Mouse (Mus musculus): ENCODE results near the gene Hmcn2. TPM values are rescaled to one million over a fixed set of nuclear protein-coding genes. Genes with fewer than 3 reads are reported as not detected.
A peak's percentile ranks its signal among the peaks of the same experiment; 100 is the strongest.

The Hmcn2 gene
- polyA plus RNA-seq, 1 experiment from 2014 or later = 0.18 TPM

- no peak overlapping the region for H3K9ac ChIP-seq (ENCODE audit: low read depth, low read length)
- ATAC-seq = no peak
- 69% methylated on average over 10 of the region's 10 CpGs for WGBS
Observed at GRCm38 (mm10) chr2:31476107-31476820, 162.0 kb downstream of the Hmcn2 start.

GRCm38 (mm10) chr2:31477234-31478161 is 163.3 kb downstream of the Hmcn2 start:
- Histone ChIP-seq H3K9me3 (replicated peaks; ENCODE audit: control insufficient read depth, low read length, poor library complexity, severe bottlenecking) (no peaks in the 10 kb centered on the region), H3K4me1 (ENCODE audit: control insufficient read depth, insufficient read depth, low read length) (peaks cover 4% of the 10 kb centered on the region; the same call in 1 of the 2 replicates), H3K4me2 (ENCODE audit: low read length) (no peak overlapping the region), H3K9ac (ENCODE audit: low read depth, low read length) (no peak overlapping the region), H3K4me3 (ENCODE audit: low read depth, low read length) (no peak overlapping the region), H3K36me3 (ENCODE audit: control insufficient read depth, insufficient read depth, low read length) (no peaks in the 10 kb centered on the region), H3K27me3 (ENCODE audit: control insufficient read depth, insufficient read depth, low read depth, low read length) (peaks cover 12% of the 10 kb centered on the region), H3K27ac (ENCODE audit: low read length) (no peak overlapping the region)
- 78% methylated on average over 12 of the region's 12 CpGs for WGBS
- no peak for ATAC-seq

More at GRCm38 (mm10) chr2:31476107-31476820, 162.0 kb downstream of the Hmcn2 start:
- Histone ChIP-seq H3K4me1 (ENCODE audit: control insufficient read depth, insufficient read depth, low read length) (peaks cover 4% of the 10 kb centered on the region; the same call in 1 of the 2 replicates), H3K4me2 (ENCODE audit: low read length) (no peak overlapping the region), H3K4me3 (ENCODE audit: low read depth, low read length) (no peak overlapping the region), H3K27ac (ENCODE audit: low read length) (no peak overlapping the region), H3K27me3 (ENCODE audit: control insufficient read depth, insufficient read depth, low read depth, low read length) (peaks cover 9% of the 10 kb centered on the region), H3K36me3 (ENCODE audit: control insufficient read depth, insufficient read depth, low read length) (no peaks in the 10 kb centered on the region), H3K9me3 (replicated peaks; ENCODE audit: control insufficient read depth, low read length, poor library complexity, severe bottlenecking) (no peaks in the 10 kb centered on the region)

GRCm38 (mm10) chr2:31482914-31483575 is 168.8 kb downstream of the Hmcn2 start:
- Histone ChIP-seq H3K27me3 (ENCODE audit: control insufficient read depth, insufficient read depth, low read depth, low read length) (peaks cover 47% of the 10 kb centered on the region), H3K9ac (ENCODE audit: low read depth, low read length) (no peak overlapping the region), H3K4me3 (ENCODE audit: low read depth, low read length) (no peak overlapping the region), H3K36me3 (ENCODE audit: control insufficient read depth, insufficient read depth, low read length) (no peaks in the 10 kb centered on the region), H3K27ac (ENCODE audit: low read length) (no peak overlapping the region), H3K4me2 (ENCODE audit: low read length) (no peak overlapping the region), H3K9me3 (replicated peaks; ENCODE audit: control insufficient read depth, low read length, poor library complexity, severe bottlenecking) (no peaks in the 10 kb centered on the region), H3K4me1 (ENCODE audit: control insufficient read depth, insufficient read depth, low read length) (no peaks in the 10 kb centered on the region)
- 31% methylated on average over 8 of the region's 8 CpGs for WGBS
- ATAC-seq = peak; percentile 87

GRCm38 (mm10) chr2:31484187-31484586 is 170.0 kb downstream of the Hmcn2 start:
- Histone ChIP-seq H3K4me3 (ENCODE audit: low read depth, low read length) (no peak overlapping the region), H3K27me3 (ENCODE audit: control insufficient read depth, insufficient read depth, low read depth, low read length) (peaks cover 55% of the 10 kb centered on the region), H3K36me3 (ENCODE audit: control insufficient read depth, insufficient read depth, low read length) (no peaks in the 10 kb centered on the region), H3K9me3 (replicated peaks; ENCODE audit: control insufficient read depth, low read length, poor library complexity, severe bottlenecking) (no peaks in the 10 kb centered on the region), H3K27ac (ENCODE audit: low read length) (no peak overlapping the region), H3K9ac (ENCODE audit: low read depth, low read length) (no peak overlapping the region), H3K4me1 (ENCODE audit: control insufficient read depth, insufficient read depth, low read length) (no peaks in the 10 kb centered on the region), H3K4me2 (ENCODE audit: low read length) (no peak overlapping the region)
- WGBS = 23% methylated on average over 5 of the region's 5 CpGs
- ATAC-seq = peak; percentile 21; the same call in 1 of the 2 replicates

GRCm38 (mm10) chr2:31489166-31489565 is 175.0 kb downstream of the Hmcn2 start:
- H3K4me2 ChIP-seq (ENCODE audit: low read length) = no peak overlapping the region
- no peak overlapping the region for H3K27ac ChIP-seq (ENCODE audit: low read length)
- no peak overlapping the region for H3K9ac ChIP-seq (ENCODE audit: low read depth, low read length)
- ATAC-seq = no peak
- peaks cover 62% of the 10 kb centered on the region for H3K27me3 ChIP-seq (ENCODE audit: control insufficient read depth, insufficient read depth, low read depth, low read length)
- H3K4me3 ChIP-seq (ENCODE audit: low read depth, low read length) = no peak overlapping the region
- no peaks in the 10 kb centered on the region for H3K36me3 ChIP-seq (ENCODE audit: control insufficient read depth, insufficient read depth, low read length)
- 20% methylated on average over 12 of the region's 12 CpGs for WGBS
- no peaks in the 10 kb centered on the region for H3K9me3 ChIP-seq (replicated peaks; ENCODE audit: control insufficient read depth, low read length, poor library complexity, severe bottlenecking)
- H3K4me1 ChIP-seq (ENCODE audit: control insufficient read depth, insufficient read depth, low read length) = no peaks in the 10 kb centered on the region

- Histone ChIP-seq H3K27me3 (ENCODE audit: control insufficient read depth, insufficient read depth, low read depth, low read length) (peaks cover 62% of the 10 kb centered on the region), H3K9me3 (replicated peaks; ENCODE audit: control insufficient read depth, low read length, poor library complexity, severe bottlenecking) (no peaks in the 10 kb centered on the region), H3K4me2 (ENCODE audit: low read length) (no peak overlapping the region), H3K4me1 (ENCODE audit: control insufficient read depth, insufficient read depth, low read length) (peaks cover 4% of the 10 kb centered on the region; the same call in 1 of the 2 replicates), H3K36me3 (ENCODE audit: control insufficient read depth, insufficient read depth, low read length) (no peaks in the 10 kb centered on the region), H3K9ac (ENCODE audit: low read depth, low read length) (no peak overlapping the region), H3K4me3 (ENCODE audit: low read depth, low read length) (no peak overlapping the region), H3K27ac (ENCODE audit: low read length) (no peak overlapping the region)
- no peak for ATAC-seq
- 81% methylated on average over 2 of the region's 2 CpGs for WGBS
Observed at GRCm38 (mm10) chr2:31490556-31490955, 176.3 kb downstream of the Hmcn2 start.

GRCm38 (mm10) chr2:31492308-31492707 is 178.1 kb downstream of the Hmcn2 start:
- peaks cover 50% of the 10 kb centered on the region for H3K27me3 ChIP-seq (ENCODE audit: control insufficient read depth, insufficient read depth, low read depth, low read length)
- WGBS = 98% methylated on average over 8 of the region's 8 CpGs
- H3K9ac ChIP-seq (ENCODE audit: low read depth, low read length) = no peak overlapping the region
- no peaks in the 10 kb centered on the region for H3K36me3 ChIP-seq (ENCODE audit: control insufficient read depth, insufficient read depth, low read length)
- no peak overlapping the region for H3K4me3 ChIP-seq (ENCODE audit: low read depth, low read length)
- H3K9me3 ChIP-seq (replicated peaks; ENCODE audit: control insufficient read depth, low read length, poor library complexity, severe bottlenecking) = no peaks in the 10 kb centered on the region
- peaks cover 11% of the 10 kb centered on the region; the same call in 1 of the 2 replicates for H3K4me1 ChIP-seq (ENCODE audit: control insufficient read depth, insufficient read depth, low read length)
- H3K27ac ChIP-seq (ENCODE audit: low read length) = no peak overlapping the region
- no peak overlapping the region for H3K4me2 ChIP-seq (ENCODE audit: low read length)
- ATAC-seq = no peak

- no peak overlapping the region for H3K27ac ChIP-seq (ENCODE audit: low read length)
- no peak overlapping the region for H3K4me2 ChIP-seq (ENCODE audit: low read length)
- H3K9me3 ChIP-seq (replicated peaks; ENCODE audit: control insufficient read depth, low read length, poor library complexity, severe bottlenecking) = no peaks in the 10 kb centered on the region
- ATAC-seq = no peak
- H3K4me3 ChIP-seq (ENCODE audit: low read depth, low read length) = no peak overlapping the region
- no peaks in the 10 kb centered on the region for H3K36me3 ChIP-seq (ENCODE audit: control insufficient read depth, insufficient read depth, low read length)
- no peak overlapping the region for H3K9ac ChIP-seq (ENCODE audit: low read depth, low read length)
- WGBS = 39% methylated on average over 11 of the region's 11 CpGs
- H3K4me1 ChIP-seq (ENCODE audit: control insufficient read depth, insufficient read depth, low read length) = peaks cover 17% of the 10 kb centered on the region; the same call in 1 of the 2 replicates
- H3K27me3 ChIP-seq (ENCODE audit: control insufficient read depth, insufficient read depth, low read depth, low read length) = peaks cover 43% of the 10 kb centered on the region
Observed at GRCm38 (mm10) chr2:31493243-31493642, 179.0 kb downstream of the Hmcn2 start.
